Mouse (Mus musculus) kidney, adult 2 months (tissue): Measurements from ENCODE around the gene Cox7a2l.

Source experiments
- CTCF ChIP-seq: fragments of 200-500 bp; conservative IDR thresholded peaks from 2 replicates; pipeline ENCODE4 v1.5.1; 2011; ENCODE audit warnings: low read depth, mild to moderate bottlenecking, control low read depth, low read length, moderate library complexity, mixed read lengths; ENCODE audit not compliant: insufficient read depth, insufficient read length
- POLR2A ChIP-seq: fragments of 200-500 bp; IDR thresholded peaks from one replicate; pipeline ENCODE4 v1.6.1; 2011; ENCODE audit warnings: low read depth, low read length, control low read depth

DNA sequence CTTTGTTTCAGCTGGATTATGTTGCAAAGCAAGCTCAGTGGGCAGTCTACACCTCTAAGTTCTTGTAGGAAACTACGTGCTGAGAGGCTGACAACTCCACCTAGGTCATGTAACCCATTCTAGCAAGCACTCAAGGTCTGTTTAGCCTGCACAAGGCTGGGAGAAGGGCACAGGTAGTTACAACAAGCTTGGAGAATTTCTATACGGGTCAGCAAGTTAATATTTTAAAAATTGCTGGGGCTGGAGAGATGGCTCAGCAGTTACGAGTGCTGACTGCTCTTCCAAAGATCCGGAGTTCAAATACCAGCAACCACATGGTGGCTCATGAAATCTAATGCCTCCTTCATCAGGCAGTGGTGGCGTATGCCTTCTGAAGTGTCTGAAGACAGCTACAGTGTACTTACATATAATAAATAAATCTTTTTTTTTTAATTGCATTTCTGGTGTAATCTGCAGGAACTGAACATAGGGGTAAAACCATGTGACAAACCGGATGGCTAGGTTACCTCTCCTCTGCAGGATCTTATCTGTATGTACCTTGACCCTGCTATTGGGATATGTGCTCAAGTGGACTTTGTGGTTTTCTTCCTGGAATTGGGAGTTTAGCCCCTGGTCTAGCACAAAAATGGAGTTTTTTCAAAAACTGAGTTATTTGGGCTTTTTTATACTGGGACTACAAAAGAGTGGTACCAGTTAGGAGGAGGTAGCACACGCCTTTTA lies 34.2 kb downstream of the Cox7a2l start:
- TF ChIP-seq POLR2A: no peak
- no peak for TF ChIP-seq CTCF
